Mouse (Mus musculus): ENCODE data around the gene Cd151. TPM values are rescaled to one million over a fixed set of nuclear protein-coding genes. Genes with fewer than 3 reads are reported as not detected.
A peak's percentile ranks its signal among the peaks of the same experiment; 100 is the strongest.

Gene Cd151
- polyA plus RNA-seq (2016; fragmentation: Nextera tagmentation; extraction: Ambion mirVana) = 17.0 and 19.6 TPM in 2 replicates

- H3K4me1 ChIP-seq = peaks cover 43% of the 10 kb centered on the region
- WGBS = 1% methylated on average over 52 of the region's 52 CpGs
Observed at GRCm38 (mm10) chr7:141467230-141468030, at the start of gene Cd151. Cd151 (plus strand) TSS chr7:141467392.

GRCm38 (mm10) chr7:141417731-141418681 is 49.2 kb upstream of the Cd151 start:
- Histone ChIP-seq H3K4me3 (no peak overlapping the region), H3K4me1 (peaks cover 3% of the 10 kb centered on the region; the same call in 1 of the 2 replicates), H3K27me3 (no peaks in the 10 kb centered on the region), H3K36me3 (no peaks in the 10 kb centered on the region), H3K27ac (no peak overlapping the region), H3K9ac (no peak overlapping the region), H3K9me3 (no peaks in the 10 kb centered on the region), H3K4me2 (replicated peaks) (no peak overlapping the region)
- no peak for ATAC-seq (ENCODE audit: insufficient number of reproducible peaks, insufficient read depth, low FRiP score, low TSS enrichment)
- 67% methylated on average over 8 of the region's 8 CpGs for WGBS

More at GRCm38 (mm10) chr7:141467230-141468030, at the start of gene Cd151:
- Histone ChIP-seq H3K27me3 (peaks cover 37% of the 10 kb centered on the region), H3K4me3 (peak within 1 kb of the TSS; percentile 75), H3K9me3 (no peaks in the 10 kb centered on the region), H3K4me2 (replicated peaks) (peak within 1 kb of the TSS; percentile 66), H3K9ac (peak within 1 kb of the TSS; percentile 77), H3K27ac (peak within 1 kb of the TSS; percentile 82), H3K36me3 (peaks cover 31% of the 10 kb centered on the region)
- ATAC-seq (ENCODE audit: insufficient number of reproducible peaks, insufficient read depth, low FRiP score, low TSS enrichment) = peak; percentile 70

- Histone ChIP-seq H3K27ac (no peak overlapping the region), H3K27me3 (no peaks in the 10 kb centered on the region), H3K4me1 (no peaks in the 10 kb centered on the region), H3K4me2 (replicated peaks) (no peak overlapping the region), H3K4me3 (no peak overlapping the region), H3K36me3 (no peaks in the 10 kb centered on the region), H3K9me3 (no peaks in the 10 kb centered on the region), H3K9ac (no peak overlapping the region)
- no peak for ATAC-seq (ENCODE audit: insufficient number of reproducible peaks, insufficient read depth, low FRiP score, low TSS enrichment)
- WGBS = 76% methylated on average over 7 of the region's 7 CpGs
Observed at GRCm38 (mm10) chr7:141418970-141419369, 48.2 kb upstream of the Cd151 start.

- Histone ChIP-seq H3K4me1 (no peaks in the 10 kb centered on the region), H3K27ac (no peak overlapping the region), H3K36me3 (no peaks in the 10 kb centered on the region), H3K27me3 (no peaks in the 10 kb centered on the region), H3K9me3 (no peaks in the 10 kb centered on the region), H3K9ac (no peak overlapping the region), H3K4me2 (replicated peaks) (no peak overlapping the region), H3K4me3 (no peak overlapping the region)
- no peak for ATAC-seq (ENCODE audit: insufficient number of reproducible peaks, insufficient read depth, low FRiP score, low TSS enrichment)
- WGBS = 78% methylated on average over 9 of the region's 9 CpGs
Observed at GRCm38 (mm10) chr7:141420030-141420702, 47.0 kb upstream of the Cd151 start.

GRCm38 (mm10) chr7:141423811-141424210 is 43.4 kb upstream of the Cd151 start:
- no peak overlapping the region for H3K9ac ChIP-seq
- no peak overlapping the region for H3K27ac ChIP-seq
- H3K4me2 ChIP-seq (replicated peaks) = no peak overlapping the region
- WGBS = 63% methylated on average over 4 of the region's 4 CpGs
- H3K9me3 ChIP-seq = no peaks in the 10 kb centered on the region
- 0 out of 2 replicates have a peak, but pooled peaks cover 4% of the 10 kb centered on the region for H3K4me1 ChIP-seq
- no peaks in the 10 kb centered on the region for H3K27me3 ChIP-seq
- ATAC-seq (ENCODE audit: insufficient number of reproducible peaks, insufficient read depth, low FRiP score, low TSS enrichment) = no peak
- H3K4me3 ChIP-seq = no peak overlapping the region
- H3K36me3 ChIP-seq = no peaks in the 10 kb centered on the region

GRCm38 (mm10) chr7:141426948-141427730 is 40.1 kb upstream of the Cd151 start:
- ATAC-seq (ENCODE audit: insufficient number of reproducible peaks, insufficient read depth, low FRiP score, low TSS enrichment) = no peak
- Histone ChIP-seq H3K27me3 (no peaks in the 10 kb centered on the region), H3K4me3 (no peak overlapping the region), H3K4me2 (replicated peaks) (no peak overlapping the region), H3K9ac (no peak overlapping the region), H3K9me3 (no peaks in the 10 kb centered on the region), H3K4me1 (peaks cover 15% of the 10 kb centered on the region), H3K27ac (no peak overlapping the region), H3K36me3 (peaks cover 22% of the 10 kb centered on the region)
- WGBS = 77% methylated on average over 12 of the region's 12 CpGs

DNA sequence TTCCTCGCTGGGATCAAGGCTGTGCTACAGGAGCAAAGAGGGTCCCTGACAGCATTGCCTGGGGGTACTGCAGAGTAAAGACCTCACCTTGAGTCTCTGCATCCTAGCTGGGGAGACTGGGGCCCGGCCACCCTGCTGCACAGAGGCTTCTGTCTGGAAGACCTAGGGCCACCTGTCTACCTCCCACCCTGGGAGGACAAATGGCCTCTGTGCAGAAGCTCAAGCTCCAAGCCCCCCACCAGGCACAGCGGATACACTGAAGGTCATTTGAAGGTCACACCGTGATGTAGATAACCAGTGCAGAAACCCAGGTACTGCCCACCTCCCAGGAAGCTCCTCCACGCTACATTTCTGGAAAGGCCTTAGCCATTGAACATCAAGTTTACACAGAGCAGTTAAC is 38.5 kb upstream of the Cd151 start:
- 57% methylated on average over 5 of the region's 5 CpGs for WGBS
- no peak overlapping the region for H3K27ac ChIP-seq
- H3K9me3 ChIP-seq = no peaks in the 10 kb centered on the region
- peak overlapping the region; percentile 49 for H3K4me2 ChIP-seq (replicated peaks)
- peaks cover 17% of the 10 kb centered on the region for H3K4me1 ChIP-seq
- no peak overlapping the region for H3K9ac ChIP-seq
- H3K4me3 ChIP-seq = peak overlapping the region; percentile 25
- H3K36me3 ChIP-seq = peaks cover 35% of the 10 kb centered on the region
- no peaks in the 10 kb centered on the region for H3K27me3 ChIP-seq
- no peak for ATAC-seq (ENCODE audit: insufficient number of reproducible peaks, insufficient read depth, low FRiP score, low TSS enrichment)

DNA sequence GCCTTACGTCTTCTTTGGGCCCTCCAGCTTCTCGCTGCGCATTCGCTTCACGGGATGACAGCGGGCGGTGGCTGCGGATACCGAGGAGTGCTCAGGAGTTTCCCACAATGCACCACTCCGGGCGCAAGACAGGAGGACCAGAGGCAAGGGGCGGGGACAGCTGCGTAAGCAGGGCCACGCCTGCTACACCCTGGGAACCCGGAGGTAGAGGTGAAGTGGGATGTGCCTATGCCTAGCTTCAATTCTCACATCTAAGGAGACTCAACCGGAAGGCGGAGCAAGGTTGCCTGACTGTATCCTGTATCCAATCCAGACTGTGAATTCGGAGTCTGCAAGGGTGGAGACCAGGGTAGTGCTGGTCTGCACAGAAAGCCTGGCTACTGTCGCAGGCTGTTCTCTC is 37.9 kb upstream of the Cd151 start, which contains the start of gene Cend1:
Cend1 (minus strand) TSS at position 182 of the 400 bp plus-strand sequence.
- Histone ChIP-seq H3K4me3 (peak within 1 kb of the TSS; percentile 25), H3K27me3 (no peaks in the 10 kb centered on the region), H3K4me1 (peaks cover 23% of the 10 kb centered on the region), H3K27ac (peak within 1 kb of the TSS; percentile 43; the same call in 1 of the 2 replicates), H3K36me3 (peaks cover 37% of the 10 kb centered on the region), H3K9ac (no peak within 1 kb of the TSS), H3K9me3 (no peaks in the 10 kb centered on the region), H3K4me2 (replicated peaks) (peak within 1 kb of the TSS; percentile 49)
- WGBS = 1% methylated on average over 19 of the region's 19 CpGs
- ATAC-seq (ENCODE audit: insufficient number of reproducible peaks, insufficient read depth, low FRiP score, low TSS enrichment) = peak; percentile 70

DNA sequence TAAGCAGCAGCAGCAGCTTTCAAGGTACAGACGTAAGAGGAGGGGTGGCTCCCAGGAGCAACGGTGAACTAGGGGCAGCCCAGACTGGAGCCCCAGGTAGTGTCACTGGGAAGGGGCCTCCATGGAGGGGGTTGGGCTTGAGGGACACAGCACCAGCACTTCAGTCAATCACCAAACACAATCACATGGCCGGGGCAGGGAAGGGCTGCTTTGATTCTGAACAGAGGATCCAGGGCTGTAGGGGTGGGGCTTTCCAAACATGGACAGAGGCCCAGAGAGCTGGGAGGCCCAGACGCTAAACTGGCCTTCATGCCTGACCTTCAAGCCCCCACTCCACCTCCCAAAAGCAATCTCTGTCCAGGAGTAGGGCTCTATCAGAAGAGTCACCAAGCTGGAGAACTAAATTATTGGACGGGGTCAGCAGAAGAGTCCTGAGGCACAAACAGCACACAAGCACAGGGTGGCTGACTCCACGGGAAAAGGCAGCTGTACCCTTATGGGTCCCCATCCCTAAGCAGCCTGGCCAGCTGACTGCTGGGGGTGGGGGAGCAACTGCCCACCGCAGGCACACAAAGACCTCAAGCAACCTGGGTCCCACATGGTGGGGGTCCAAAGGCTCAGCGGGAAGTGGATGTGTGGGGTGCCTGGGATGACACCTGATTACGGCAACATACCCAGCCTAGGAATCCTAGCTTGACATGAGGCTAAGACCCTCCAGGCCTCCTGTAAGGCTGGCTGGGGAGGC is 37.2 kb upstream of the Cd151 start:
- Histone ChIP-seq H3K36me3 (peaks cover 37% of the 10 kb centered on the region), H3K4me1 (peaks cover 30% of the 10 kb centered on the region), H3K4me2 (replicated peaks) (peak overlapping the region; percentile 49; the same call in 1 of the 2 replicates), H3K4me3 (no peak overlapping the region), H3K9ac (no peak overlapping the region), H3K27me3 (no peaks in the 10 kb centered on the region), H3K9me3 (no peaks in the 10 kb centered on the region), H3K27ac (peak overlapping the region; percentile 43; the same call in 1 of the 2 replicates)
- ATAC-seq (ENCODE audit: insufficient number of reproducible peaks, insufficient read depth, low FRiP score, low TSS enrichment) = no peak
- 63% methylated on average over 9 of the region's 9 CpGs for WGBS

DNA sequence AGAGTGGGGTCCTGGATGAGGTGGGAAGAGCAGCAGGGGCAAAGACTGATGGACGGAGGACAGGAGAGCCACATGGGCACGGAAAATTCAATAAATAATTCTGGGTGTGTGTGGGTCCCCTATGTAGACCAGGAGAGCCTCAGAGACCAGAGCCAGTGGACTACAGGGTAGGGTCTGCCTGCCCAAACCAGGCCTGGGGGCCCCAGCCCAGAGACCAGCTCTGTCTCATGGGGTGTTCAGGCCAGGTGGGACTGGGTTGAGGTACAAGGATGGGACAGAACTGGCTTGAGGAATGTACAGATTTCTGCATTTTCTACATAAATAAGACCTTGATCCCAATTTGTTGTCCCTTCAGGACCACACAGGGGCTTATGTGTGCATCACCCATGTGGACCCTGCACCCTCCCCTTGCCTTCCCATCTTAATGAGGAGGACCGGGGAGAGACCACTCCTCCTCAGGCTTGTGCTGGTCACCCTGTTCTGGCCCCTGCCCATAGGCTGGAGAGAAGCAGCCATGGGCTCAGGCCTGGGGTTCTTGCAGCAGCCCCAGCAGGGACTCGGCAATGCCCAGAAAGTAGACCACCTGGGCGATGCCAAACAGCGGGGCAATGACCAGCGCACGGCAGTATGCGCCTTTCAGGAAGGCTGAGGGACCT is 36.5 kb upstream of the Cd151 start:
- Histone ChIP-seq H3K36me3 (peaks cover 37% of the 10 kb centered on the region), H3K4me1 (peaks cover 35% of the 10 kb centered on the region), H3K4me2 (replicated peaks) (no peak overlapping the region), H3K27me3 (no peaks in the 10 kb centered on the region), H3K27ac (no peak overlapping the region; the same call in 1 of the 2 replicates), H3K4me3 (no peak overlapping the region), H3K9me3 (no peaks in the 10 kb centered on the region), H3K9ac (no peak overlapping the region)
- WGBS = 93% methylated on average over 9 of the region's 9 CpGs
- no peak for ATAC-seq (ENCODE audit: insufficient number of reproducible peaks, insufficient read depth, low FRiP score, low TSS enrichment)

Data from embryonic facial prominence, embryonic 12.5 days (tissue).